Mouse (Mus musculus): ENCODE data around the gene Myo1c. TPM values are rescaled to one million over a fixed set of nuclear protein-coding genes. Genes with fewer than 3 reads are reported as not detected.

Myo1c gene
- polyA plus RNA-seq, 1 experiment from 2014 or later, result 13.8 TPM

DNA sequence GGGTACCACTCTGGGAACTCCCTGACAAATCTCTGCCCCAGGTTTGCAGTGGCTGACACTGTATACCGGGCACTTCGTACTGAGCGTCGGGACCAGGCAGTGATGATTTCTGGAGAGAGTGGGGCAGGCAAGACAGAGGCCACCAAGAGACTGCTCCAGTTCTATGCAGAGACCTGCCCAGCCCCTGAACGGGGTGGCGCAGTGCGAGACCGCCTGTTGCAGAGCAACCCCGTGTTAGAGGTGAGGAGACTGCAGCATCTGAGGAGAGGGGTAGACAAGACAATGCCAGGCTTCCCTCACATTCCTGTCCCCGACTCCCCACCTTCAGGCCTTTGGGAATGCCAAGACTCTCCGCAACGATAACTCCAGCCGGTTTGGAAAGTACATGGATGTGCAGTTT is 8.0 kb downstream of the Myo1c start:
- WGBS, result 92% methylated on average over 13 of the region's 13 CpGs
- Histone ChIP-seq H3K9me3 (ENCODE audit: control insufficient read depth, low read length) (no peaks in the 10 kb centered on the region), H3K9ac (ENCODE audit: low read length) (no peak overlapping the region), H3K4me2 (ENCODE audit: low read depth) (no peak overlapping the region), H3K36me3 (ENCODE audit: control insufficient read depth, insufficient read depth, low read length) (no peaks in the 10 kb centered on the region; the same call in 1 of the 2 replicates), H3K27me3 (ENCODE audit: control insufficient read depth, insufficient read depth, low read length) (peaks cover 9% of the 10 kb centered on the region), H3K4me1 (ENCODE audit: control insufficient read depth, insufficient read depth, low read length) (peaks cover 18% of the 10 kb centered on the region), H3K27ac (ENCODE audit: low read depth, low read length) (no peak overlapping the region), H3K4me3 (ENCODE audit: low read depth, low read length) (no peak overlapping the region)
- DNase-seq (ENCODE audit: low spot score) (no peak), ATAC-seq (ENCODE audit: insufficient read depth, low FRiP score, low TSS enrichment) (no peak)

- no peak overlapping the region for H3K4me3 ChIP-seq (ENCODE audit: low read depth, low read length)
- H3K4me1 ChIP-seq (ENCODE audit: control insufficient read depth, insufficient read depth, low read length), result peaks cover 11% of the 10 kb centered on the region
- H3K27ac ChIP-seq (ENCODE audit: low read depth, low read length), result no peak overlapping the region
- no peak overlapping the region for H3K9ac ChIP-seq (ENCODE audit: low read length)
- ATAC-seq (ENCODE audit: insufficient read depth, low FRiP score, low TSS enrichment) (no peak), DNase-seq (ENCODE audit: low spot score) (no peak)
- no peak overlapping the region for H3K4me2 ChIP-seq (ENCODE audit: low read depth)
- H3K27me3 ChIP-seq (ENCODE audit: control insufficient read depth, insufficient read depth, low read length), result peaks cover 5% of the 10 kb centered on the region; the same call in 1 of the 2 replicates
- H3K9me3 ChIP-seq (ENCODE audit: control insufficient read depth, low read length), result no peaks in the 10 kb centered on the region
- 83% methylated on average over 14 of the region's 14 CpGs for WGBS
- H3K36me3 ChIP-seq (ENCODE audit: control insufficient read depth, insufficient read depth, low read length), result no peaks in the 10 kb centered on the region; the same call in 1 of the 2 replicates
Observed at GRCm38 (mm10) chr11:75658996-75659750, 8.9 kb downstream of the Myo1c start.

- Histone ChIP-seq H3K4me3 (ENCODE audit: low read depth, low read length) (no peak overlapping the region), H3K4me1 (ENCODE audit: control insufficient read depth, insufficient read depth, low read length) (peaks cover 5% of the 10 kb centered on the region; the same call in 1 of the 2 replicates), H3K36me3 (ENCODE audit: control insufficient read depth, insufficient read depth, low read length) (no peaks in the 10 kb centered on the region; the same call in 1 of the 2 replicates), H3K4me2 (ENCODE audit: low read depth) (no peak overlapping the region), H3K9ac (ENCODE audit: low read length) (no peak overlapping the region), H3K27ac (ENCODE audit: low read depth, low read length) (no peak overlapping the region), H3K9me3 (ENCODE audit: control insufficient read depth, low read length) (no peaks in the 10 kb centered on the region), H3K27me3 (ENCODE audit: control insufficient read depth, insufficient read depth, low read length) (peaks cover 2% of the 10 kb centered on the region; the same call in 1 of the 2 replicates)
- DNase-seq (ENCODE audit: low spot score) (no peak), ATAC-seq (ENCODE audit: insufficient read depth, low FRiP score, low TSS enrichment) (no peak)
- WGBS, result 91% methylated on average over 12 of the region's 12 CpGs
Observed at GRCm38 (mm10) chr11:75660081-75660590, 9.8 kb downstream of the Myo1c start.

GRCm38 (mm10) chr11:75660941-75661800 is 10.9 kb downstream of the Myo1c start:
- H3K4me3 ChIP-seq (ENCODE audit: low read depth, low read length), result no peak overlapping the region
- H3K27me3 ChIP-seq (ENCODE audit: control insufficient read depth, insufficient read depth, low read length), result no peaks in the 10 kb centered on the region
- H3K9ac ChIP-seq (ENCODE audit: low read length), result no peak overlapping the region
- no peaks in the 10 kb centered on the region for H3K9me3 ChIP-seq (ENCODE audit: control insufficient read depth, low read length)
- no peak overlapping the region for H3K4me2 ChIP-seq (ENCODE audit: low read depth)
- DNase-seq (ENCODE audit: low spot score) (no peak), ATAC-seq (ENCODE audit: insufficient read depth, low FRiP score, low TSS enrichment) (no peak)
- H3K4me1 ChIP-seq (ENCODE audit: control insufficient read depth, insufficient read depth, low read length), result peaks cover 2% of the 10 kb centered on the region; the same call in 1 of the 2 replicates
- H3K27ac ChIP-seq (ENCODE audit: low read depth, low read length), result no peak overlapping the region
- 93% methylated on average over 21 of the region's 21 CpGs for WGBS
- H3K36me3 ChIP-seq (ENCODE audit: control insufficient read depth, insufficient read depth, low read length), result no peaks in the 10 kb centered on the region; the same call in 1 of the 2 replicates

DNA sequence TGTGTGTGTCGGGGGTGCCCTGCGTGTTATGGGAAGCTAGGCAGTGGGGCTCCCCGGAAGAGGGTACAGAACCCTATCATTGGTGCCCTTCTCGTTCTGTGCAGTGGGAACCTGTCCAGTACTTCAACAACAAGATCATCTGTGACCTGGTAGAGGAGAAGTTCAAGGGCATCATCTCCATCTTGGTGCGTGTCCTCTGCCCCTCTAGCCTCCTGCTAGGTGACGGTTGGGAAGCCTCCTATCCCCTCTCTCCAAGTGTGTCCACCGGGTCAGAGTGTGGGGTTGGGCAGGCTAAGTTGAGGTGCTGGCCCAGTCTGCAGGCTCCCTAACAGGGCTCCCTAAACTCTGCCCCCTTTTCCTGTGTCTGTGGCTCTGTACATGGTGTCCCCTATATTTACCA is 11.8 kb downstream of the Myo1c start:
- no peak for ATAC-seq (ENCODE audit: insufficient read depth, low FRiP score, low TSS enrichment)
- Histone ChIP-seq H3K4me3 (ENCODE audit: low read depth, low read length) (no peak overlapping the region), H3K27ac (ENCODE audit: low read depth, low read length) (no peak overlapping the region), H3K4me2 (ENCODE audit: low read depth) (no peak overlapping the region), H3K9ac (ENCODE audit: low read length) (no peak overlapping the region), H3K4me1 (ENCODE audit: control insufficient read depth, insufficient read depth, low read length) (no peaks in the 10 kb centered on the region), H3K27me3 (ENCODE audit: control insufficient read depth, insufficient read depth, low read length) (no peaks in the 10 kb centered on the region), H3K36me3 (ENCODE audit: control insufficient read depth, insufficient read depth, low read length) (no peaks in the 10 kb centered on the region; the same call in 1 of the 2 replicates), H3K9me3 (ENCODE audit: control insufficient read depth, low read length) (no peaks in the 10 kb centered on the region)
- no peak for DNase-seq (ENCODE audit: low spot score)
- WGBS, result 92% methylated on average over 7 of the region's 7 CpGs

DNA sequence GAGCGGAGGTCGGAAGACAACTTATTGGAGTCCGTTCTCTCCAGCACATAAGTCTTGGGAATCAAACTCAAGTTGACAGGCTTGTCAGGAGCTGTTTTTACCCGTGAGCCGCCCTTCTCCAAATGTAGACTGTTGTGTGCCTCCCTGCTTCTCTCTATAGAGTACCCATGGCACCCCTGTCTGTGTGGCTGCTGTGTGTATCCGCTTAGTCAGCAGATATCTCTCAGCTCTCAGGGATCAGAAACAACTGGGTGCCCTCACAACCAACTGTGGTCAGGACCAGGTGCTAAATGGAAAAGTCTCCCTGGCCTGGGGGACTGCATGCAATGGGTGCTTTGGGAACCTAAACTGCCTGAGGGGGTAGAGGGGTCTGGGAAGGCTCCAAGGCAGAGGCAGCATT is 16.0 kb downstream of the Myo1c start:
- Histone ChIP-seq H3K4me3 (ENCODE audit: low read depth, low read length) (no peak overlapping the region), H3K27me3 (ENCODE audit: control insufficient read depth, insufficient read depth, low read length) (no peaks in the 10 kb centered on the region), H3K9ac (ENCODE audit: low read length) (no peak overlapping the region), H3K4me1 (ENCODE audit: control insufficient read depth, insufficient read depth, low read length) (no peaks in the 10 kb centered on the region), H3K9me3 (ENCODE audit: control insufficient read depth, low read length) (no peaks in the 10 kb centered on the region), H3K36me3 (ENCODE audit: control insufficient read depth, insufficient read depth, low read length) (no peaks in the 10 kb centered on the region), H3K4me2 (ENCODE audit: low read depth) (no peak overlapping the region), H3K27ac (ENCODE audit: low read depth, low read length) (no peak overlapping the region)
- 94% methylated on average over 6 of the region's 6 CpGs for WGBS
- DNase-seq (ENCODE audit: low spot score), result no peak
- ATAC-seq (ENCODE audit: insufficient read depth, low FRiP score, low TSS enrichment), result no peak

DNA sequence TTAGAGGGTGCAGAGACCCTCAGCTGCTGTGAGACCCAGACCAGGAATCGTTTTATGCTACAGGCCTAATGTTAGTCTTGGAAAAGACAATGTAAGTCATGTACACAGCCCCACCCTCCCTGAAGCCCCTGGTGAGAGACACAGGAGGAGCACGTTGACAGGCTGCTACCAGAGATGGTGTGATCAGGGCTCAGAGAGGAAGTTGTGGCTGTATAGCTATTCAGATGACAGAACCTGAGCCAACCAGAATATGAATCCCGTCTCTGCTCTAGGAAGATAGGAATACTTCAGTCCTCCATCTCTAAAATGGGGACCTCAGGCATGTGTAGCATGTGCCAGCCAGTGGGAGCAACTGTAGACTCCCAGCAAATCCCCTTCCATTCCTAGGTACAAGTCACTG is 18.3 kb downstream of the Myo1c start:
- Histone ChIP-seq H3K4me1 (ENCODE audit: control insufficient read depth, insufficient read depth, low read length) (no peaks in the 10 kb centered on the region), H3K4me3 (ENCODE audit: low read depth, low read length) (no peak overlapping the region), H3K4me2 (ENCODE audit: low read depth) (no peak overlapping the region), H3K9me3 (ENCODE audit: control insufficient read depth, low read length) (no peaks in the 10 kb centered on the region), H3K27ac (ENCODE audit: low read depth, low read length) (no peak overlapping the region), H3K27me3 (ENCODE audit: control insufficient read depth, insufficient read depth, low read length) (no peaks in the 10 kb centered on the region), H3K9ac (ENCODE audit: low read length) (no peak overlapping the region), H3K36me3 (ENCODE audit: control insufficient read depth, insufficient read depth, low read length) (0 out of 2 replicates have a peak, but pooled peaks cover 2% of the 10 kb centered on the region)
- WGBS, result 83% methylated on average over 3 of the region's 3 CpGs
- DNase-seq (ENCODE audit: low spot score), result no peak
- ATAC-seq (ENCODE audit: insufficient read depth, low FRiP score, low TSS enrichment), result no peak

DNA sequence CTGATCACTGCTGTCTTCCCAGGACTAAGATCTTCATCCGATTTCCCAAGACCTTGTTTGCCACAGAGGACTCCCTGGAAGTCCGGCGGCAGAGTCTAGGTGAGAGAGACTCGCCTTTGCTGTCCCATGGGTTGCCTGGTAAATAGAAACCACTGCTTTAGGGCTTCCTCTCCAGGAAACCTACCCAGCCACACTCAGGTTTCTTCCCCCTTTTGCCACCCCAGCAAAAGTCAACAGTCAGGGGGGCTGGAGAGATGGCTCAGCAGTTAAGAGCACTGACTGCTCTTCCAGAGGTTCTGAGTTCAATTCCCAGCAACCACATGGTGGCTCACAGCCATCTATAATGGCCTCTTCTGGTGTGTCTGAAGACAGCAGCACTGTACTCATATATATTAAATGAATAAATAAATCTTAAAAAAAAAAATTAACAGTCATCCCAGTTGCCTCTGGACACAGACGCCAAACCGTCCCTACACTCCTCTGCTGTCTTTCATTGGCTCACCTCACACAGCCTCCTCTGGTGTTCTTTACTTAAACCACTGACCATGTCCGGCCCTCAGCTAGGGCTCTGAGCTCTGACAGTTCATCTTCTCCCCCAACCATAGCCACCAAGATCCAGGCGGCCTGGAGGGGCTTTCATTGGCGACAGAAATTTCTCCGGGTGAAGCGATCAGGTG is 19.0 kb downstream of the Myo1c start:
- Histone ChIP-seq H3K4me2 (ENCODE audit: low read depth) (no peak overlapping the region), H3K27me3 (ENCODE audit: control insufficient read depth, insufficient read depth, low read length) (no peaks in the 10 kb centered on the region), H3K27ac (ENCODE audit: low read depth, low read length) (no peak overlapping the region), H3K36me3 (ENCODE audit: control insufficient read depth, insufficient read depth, low read length) (0 out of 2 replicates have a peak, but pooled peaks cover 2% of the 10 kb centered on the region), H3K4me1 (ENCODE audit: control insufficient read depth, insufficient read depth, low read length) (no peaks in the 10 kb centered on the region), H3K9ac (ENCODE audit: low read length) (no peak overlapping the region), H3K4me3 (ENCODE audit: low read depth, low read length) (no peak overlapping the region), H3K9me3 (ENCODE audit: control insufficient read depth, low read length) (no peaks in the 10 kb centered on the region)
- DNase-seq (ENCODE audit: low spot score), result no peak
- ATAC-seq (ENCODE audit: insufficient read depth, low FRiP score, low TSS enrichment), result no peak
- WGBS, result 92% methylated on average over 11 of the region's 11 CpGs
